Mouse (Mus musculus) heart, embryonic 11.5 days (tissue): Measurements from ENCODE around the gene Grrp1. TPM values are rescaled to one million over a fixed set of nuclear protein-coding genes. Genes with fewer than 3 reads are reported as not detected.

Source experiments
- ATAC-seq: fragments of 200-750 bp; cut with Nextera tagmentation; replicated peaks from 2 replicates; pipeline ENCODE4 v1.8.0; 2017; ENCODE audit warnings: moderate library complexity; ENCODE audit not compliant: insufficient number of reproducible peaks, low FRiP score, low TSS enrichment
- H3K27ac ChIP-seq: fragments of 300-500 bp; sonication (generic); 2 replicates; pipeline ENCODE4 v1.5.1; 2014; ENCODE audit warnings: mild to moderate bottlenecking, low read depth, low read length
- H3K27me3 ChIP-seq: fragments of 300-500 bp; sonication (generic); 2 replicates; pipeline ENCODE4 v1.6.1; 2014; ENCODE audit warnings: mild to moderate bottlenecking, low read length, mixed read lengths; ENCODE audit not compliant: control insufficient read depth, insufficient read depth
- H3K36me3 ChIP-seq: fragments of 300-500 bp; sonication (generic); 2 replicates; pipeline ENCODE4 v1.6.1; 2014; ENCODE audit warnings: mild to moderate bottlenecking, low read length, moderate library complexity, mixed read lengths; ENCODE audit not compliant: control insufficient read depth, insufficient read depth
- H3K4me1 ChIP-seq: fragments of 300-500 bp; sonication (generic); 2 replicates; pipeline ENCODE4 v1.6.1; 2014; ENCODE audit warnings: low read length; ENCODE audit not compliant: control insufficient read depth, insufficient read depth
- H3K4me2 ChIP-seq: fragments of 300-500 bp; sonication (generic); 2 replicates; pipeline ENCODE4 v1.6.1; 2014; ENCODE audit warnings: mild to moderate bottlenecking, moderate library complexity
- H3K4me3 ChIP-seq: fragments of 300-500 bp; sonication (generic); 2 replicates; pipeline ENCODE4 v1.5.1; 2014; ENCODE audit warnings: low read depth, low read length
- H3K9ac ChIP-seq: fragments of 300-500 bp; sonication (generic); 2 replicates; pipeline ENCODE4 v1.6.1; 2014; ENCODE audit warnings: mild to moderate bottlenecking, low read depth, low read length, moderate library complexity
- H3K9me3 ChIP-seq: fragments of 300-500 bp; sonication (generic); replicated peaks from 2 replicates; pipeline ENCODE4 v1.6.1; 2016; ENCODE audit warnings: low read length; ENCODE audit not compliant: control insufficient read depth
- WGBS: fragments of 180-500 bp; shearing (Covaris S2); extraction: QIAGEN DNeasy Blood & Tissue Kit; methylation state at CpG from one replicate; pipeline ENCODE4 v1.1.7; 2014; ENCODE audit not compliant: insufficient replicate concordance; 5-methylcytosine and 5-hydroxymethylcytosine counted together
- polyA plus RNA-seq: library from polyadenylated mRNA; unstranded; fragments of >200 nt; fragmentation: Nextera tagmentation; extraction: Ambion mirVana; gene quantifications from 2 replicates; pipeline ENCODE4 v1.2.1, GENCODE M21; 2014

Gene Grrp1
- polyA plus RNA-seq, 1 experiment from 2014 or later, result 3.7 TPM

- H3K27me3 ChIP-seq, result no peaks in the 10 kb centered on the region
- H3K36me3 ChIP-seq, result no peaks in the 10 kb centered on the region
- H3K4me3 ChIP-seq, result no peak overlapping the region
- no peaks in the 10 kb centered on the region for H3K4me1 ChIP-seq
- no peak overlapping the region for H3K27ac ChIP-seq
- H3K9ac ChIP-seq, result no peak overlapping the region
- no peak for ATAC-seq
- no peak overlapping the region for H3K4me2 ChIP-seq
- H3K9me3 ChIP-seq, result no peaks in the 10 kb centered on the region
- WGBS, result 53% methylated on average over 6 of the region's 6 CpGs
These were observed 47.3 kb downstream of the Grrp1 start for GRCm38 (mm10) chr4:134206488-134207053.

GRCm38 (mm10) chr4:134203340-134203896, 50.5 kb downstream of the Grrp1 start:
- no peak overlapping the region for H3K4me3 ChIP-seq
- no peaks in the 10 kb centered on the region for H3K27me3 ChIP-seq
- H3K4me1 ChIP-seq, result no peaks in the 10 kb centered on the region
- no peak overlapping the region for H3K4me2 ChIP-seq
- no peaks in the 10 kb centered on the region for H3K36me3 ChIP-seq
- 78% methylated on average over 17 of the region's 17 CpGs for WGBS
- no peaks in the 10 kb centered on the region for H3K9me3 ChIP-seq
- H3K9ac ChIP-seq, result no peak overlapping the region
- ATAC-seq, result no peak
- no peak overlapping the region for H3K27ac ChIP-seq

- Histone ChIP-seq H3K9me3 (no peaks in the 10 kb centered on the region), H3K27ac (no peak within 1 kb of the TSS), H3K4me3 (no peak within 1 kb of the TSS), H3K9ac (no peak within 1 kb of the TSS), H3K4me1 (no peaks in the 10 kb centered on the region), H3K27me3 (no peaks in the 10 kb centered on the region), H3K4me2 (no peak within 1 kb of the TSS), H3K36me3 (no peaks in the 10 kb centered on the region)
- 81% methylated on average over 4 of the region's 4 CpGs for WGBS
- no peak for ATAC-seq
These were observed 51.0 kb downstream of the Grrp1 start, which contains the start of gene Gm7534 for GRCm38 (mm10) chr4:134202904-134203303. Gene Gm7534 (minus strand): TSS chr4:134203004.

Other genes with a start within 250 kb of the Grrp1 start
- 0.21 and 0.30 TPM in 2 replicates for gene Lin28a, start 235.3 kb downstream of the Grrp1 start, polyA plus RNA-seq
- gene Zfp683, start 200.3 kb downstream of the Grrp1 start, polyA plus RNA-seq, result not detected in 2 replicates
- gene Crybg2, start 193.3 kb downstream of the Grrp1 start, polyA plus RNA-seq, result 0.52 and 1.1 TPM in 2 replicates
- 3.9 and 6.2 TPM in 2 replicates for gene Cd52, start 159.0 kb downstream of the Grrp1 start, polyA plus RNA-seq
- 2.0 and 3.2 TPM in 2 replicates for gene Ubxn11, start 151.5 kb downstream of the Grrp1 start, polyA plus RNA-seq
- gene Sh3bgrl3, start 125.3 kb downstream of the Grrp1 start, polyA plus RNA-seq, result 179 and 220 TPM in 2 replicates
- 23.1 and 27.9 TPM in 2 replicates for gene Cep85, start 67.0 kb downstream of the Grrp1 start, polyA plus RNA-seq
- gene Gm7534, start 51.1 kb downstream of the Grrp1 start, polyA plus RNA-seq, result not detected in 2 replicates
- gene Catsper4, start 26.7 kb downstream of the Grrp1 start, polyA plus RNA-seq, result not detected in 2 replicates
- 0.63 and 0.97 TPM in 2 replicates for gene Cnksr1, start 15.7 kb downstream of the Grrp1 start, polyA plus RNA-seq
- 0.23 TPM in 1 of 2 replicates, not detected in the other for gene E130218I03Rik, start 10.4 kb downstream of the Grrp1 start, polyA plus RNA-seq
- 11.5 and 12.4 TPM in 2 replicates for gene Zfp593, start 8.5 kb downstream of the Grrp1 start, polyA plus RNA-seq
- gene Gm30191, start 7.2 kb downstream of the Grrp1 start, polyA plus RNA-seq, result not detected in 2 replicates
- gene Pdik1l, start 33.8 kb upstream of the Grrp1 start, polyA plus RNA-seq, result 13.7 and 16.3 TPM in 2 replicates
- 21.6 and 22.1 TPM in 2 replicates for gene Trim63, start 61.0 kb upstream of the Grrp1 start, polyA plus RNA-seq
- gene Slc30a2, start 89.1 kb upstream of the Grrp1 start, polyA plus RNA-seq, result 0.26 TPM in 1 of 2 replicates, not detected in the other
- gene Extl1, start 129.7 kb upstream of the Grrp1 start, polyA plus RNA-seq, result 2.0 and 2.7 TPM in 2 replicates
- 11.7 and 11.8 TPM in 2 replicates for gene Pafah2, start 142.2 kb upstream of the Grrp1 start, polyA plus RNA-seq
- gene Stmn1, start 214.2 kb upstream of the Grrp1 start, polyA plus RNA-seq, result 962 and 991 TPM in 2 replicates
- 4.2 and 4.8 TPM in 2 replicates for gene Paqr7, start 242.6 kb upstream of the Grrp1 start, polyA plus RNA-seq